Mouse (Mus musculus) ES-Bruce4 (cell line): ENCODE results near the gene Ppp4r4. TPM values are rescaled to one million over a fixed set of nuclear protein-coding genes. Genes with fewer than 3 reads are reported as not detected.
A peak's percentile ranks its signal among the peaks of the same experiment; 100 is the strongest.

Source experiments
- H3K27ac ChIP-seq: 2 replicates; pipeline ENCODE4 v1.5.1; 2012; ENCODE audit warnings: low read length, inconsistent platforms; ENCODE audit not compliant: insufficient read depth
- H3K27me3 ChIP-seq: 2 replicates; pipeline ENCODE4 v1.6.1; 2012; ENCODE audit warnings: mild to moderate bottlenecking, low read length, inconsistent platforms; ENCODE audit not compliant: control insufficient read depth, poor library complexity, insufficient read depth, severe bottlenecking
- H3K36me3 ChIP-seq: 2 replicates; pipeline ENCODE4 v1.6.1; 2012; ENCODE audit warnings: inconsistent platforms, mild to moderate bottlenecking, low read length, moderate library complexity; ENCODE audit not compliant: control insufficient read depth, poor library complexity, insufficient read depth, severe bottlenecking
- H3K4me1 ChIP-seq: one replicate; pipeline ENCODE4 v1.8.1; 2011; ENCODE audit warnings: low read length; ENCODE audit not compliant: control insufficient read depth, insufficient read depth
- H3K4me3 ChIP-seq: 2 replicates; pipeline ENCODE4 v1.5.1; 2011; ENCODE audit warnings: low read depth, mild to moderate bottlenecking, low read length
- H3K9ac ChIP-seq: 2 replicates; pipeline ENCODE4 v1.6.1; 2012; ENCODE audit warnings: low read depth, mild to moderate bottlenecking, inconsistent platforms; ENCODE audit not compliant: poor library complexity, severe bottlenecking
- H3K9me3 ChIP-seq: replicated peaks from 2 replicates; pipeline ENCODE4 v1.6.1; 2012; ENCODE audit warnings: mild to moderate bottlenecking, low read length, inconsistent platforms; ENCODE audit not compliant: control insufficient read depth, poor library complexity, insufficient read depth, severe bottlenecking
- CTCF ChIP-seq: IDR thresholded peaks from one replicate; pipeline ENCODE4 v1.8.1; 2011; ENCODE audit warnings: low read depth, low read length
- EP300 ChIP-seq: IDR thresholded peaks from 2 replicates; pipeline ENCODE4 v1.6.1; 2011; ENCODE audit warnings: low read depth, low read length; ENCODE audit not compliant: insufficient read depth
- POLR2A ChIP-seq: IDR thresholded peaks from one replicate; pipeline ENCODE4 v1.8.1; 2011; ENCODE audit warnings: low read length; ENCODE audit not compliant: insufficient read depth
- polyA plus RNA-seq: library from polyadenylated mRNA; stranded (reverse); fragments of >200 nt; gene quantifications from 2 replicates; pipeline ENCODE4 v1.2.4, GENCODE M21; 2011; ENCODE audit warnings: low read depth; ENCODE audit not compliant: missing spikeins, insufficient read depth, insufficient read length

Gene Ppp4r4
- polyA plus RNA-seq, 1 experiment, result 25.7 TPM

GRCm38 (mm10) chr12:103552506-103552905 is 20.4 kb downstream of the Ppp4r4 start:
- Histone ChIP-seq H3K27ac (no peak overlapping the region), H3K27me3 (no peaks in the 10 kb centered on the region), H3K9me3 (no peaks in the 10 kb centered on the region), H3K36me3 (no peaks in the 10 kb centered on the region), H3K4me1 (no peaks in the 10 kb centered on the region), H3K9ac (no peak overlapping the region), H3K4me3 (no peak overlapping the region)
- TF ChIP-seq CTCF, result no peak
- no peak for TF ChIP-seq EP300
- no peak for TF ChIP-seq POLR2A

GRCm38 (mm10) chr12:103553497-103553896 is 21.4 kb downstream of the Ppp4r4 start:
- H3K9ac ChIP-seq, result no peak overlapping the region
- H3K9me3 ChIP-seq, result no peaks in the 10 kb centered on the region
- no peak overlapping the region for H3K27ac ChIP-seq
- TF ChIP-seq EP300 (no peak), CTCF (peak; percentile 29), POLR2A (no peak)
- no peak overlapping the region for H3K4me3 ChIP-seq
- H3K27me3 ChIP-seq, result no peaks in the 10 kb centered on the region
- H3K4me1 ChIP-seq, result no peaks in the 10 kb centered on the region
- no peaks in the 10 kb centered on the region for H3K36me3 ChIP-seq

DNA sequence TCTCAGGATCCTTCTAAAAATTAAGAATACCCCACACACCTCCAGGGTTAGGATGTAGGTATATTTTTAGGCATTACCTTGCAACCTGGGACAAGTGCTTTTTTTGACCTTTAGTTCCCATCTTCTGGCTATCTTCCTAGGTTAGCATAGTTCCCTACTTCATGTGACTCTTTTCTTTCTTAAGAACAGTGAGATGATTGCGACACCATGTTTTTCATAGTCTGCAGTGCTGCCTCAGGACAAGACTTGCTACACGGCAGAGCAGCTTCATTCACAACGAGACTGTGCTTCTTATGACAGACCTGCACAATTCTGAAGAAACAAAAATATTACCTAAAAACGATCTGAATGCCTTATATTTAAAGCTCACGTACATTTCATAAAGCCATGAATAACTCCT is 24.8 kb downstream of the Ppp4r4 start:
- H3K4me3 ChIP-seq, result no peak overlapping the region
- no peaks in the 10 kb centered on the region for H3K9me3 ChIP-seq
- H3K27me3 ChIP-seq, result no peaks in the 10 kb centered on the region
- H3K27ac ChIP-seq, result no peak overlapping the region
- H3K9ac ChIP-seq, result no peak overlapping the region
- no peaks in the 10 kb centered on the region for H3K36me3 ChIP-seq
- TF ChIP-seq POLR2A, result no peak
- no peak for TF ChIP-seq CTCF
- no peak for TF ChIP-seq EP300
- no peaks in the 10 kb centered on the region for H3K4me1 ChIP-seq

GRCm38 (mm10) chr12:103564726-103565125 is 32.6 kb downstream of the Ppp4r4 start:
- no peak overlapping the region for H3K27ac ChIP-seq
- H3K4me1 ChIP-seq, result peaks cover 4% of the 10 kb centered on the region
- no peaks in the 10 kb centered on the region for H3K9me3 ChIP-seq
- no peak overlapping the region for H3K4me3 ChIP-seq
- H3K9ac ChIP-seq, result no peak overlapping the region
- H3K27me3 ChIP-seq, result no peaks in the 10 kb centered on the region
- TF ChIP-seq POLR2A (no peak), EP300 (no peak), CTCF (no peak)
- no peaks in the 10 kb centered on the region for H3K36me3 ChIP-seq

GRCm38 (mm10) chr12:103565151-103565550 is 33.1 kb downstream of the Ppp4r4 start:
- H3K27me3 ChIP-seq, result no peaks in the 10 kb centered on the region
- no peaks in the 10 kb centered on the region for H3K9me3 ChIP-seq
- H3K4me3 ChIP-seq, result no peak overlapping the region
- H3K36me3 ChIP-seq, result no peaks in the 10 kb centered on the region
- no peak overlapping the region for H3K9ac ChIP-seq
- peaks cover 4% of the 10 kb centered on the region for H3K4me1 ChIP-seq
- H3K27ac ChIP-seq, result peak overlapping the region; percentile 20; the same call in 1 of the 2 replicates
- no peak for TF ChIP-seq POLR2A
- TF ChIP-seq EP300, result no peak
- TF ChIP-seq CTCF, result no peak

DNA sequence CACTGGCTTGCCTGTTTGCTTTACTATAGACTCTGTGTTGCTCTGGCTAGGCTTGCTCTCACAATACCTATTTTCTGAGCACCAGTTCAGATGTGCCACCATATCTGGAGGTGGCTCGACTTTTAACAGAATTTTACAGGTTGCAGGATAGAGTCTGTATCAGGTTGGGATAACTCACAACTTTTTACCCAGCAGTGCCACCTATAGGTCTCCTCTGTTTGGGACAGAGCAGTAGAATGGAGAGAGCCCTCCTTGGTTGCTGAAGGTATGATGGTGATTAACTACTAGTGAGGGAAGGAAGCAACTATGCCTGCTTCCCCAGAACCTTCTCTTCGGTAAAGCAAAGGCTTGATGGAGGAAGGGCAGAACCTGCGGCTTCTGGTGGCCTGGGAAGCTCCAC is 35.0 kb downstream of the Ppp4r4 start:
- Histone ChIP-seq H3K4me1 (peaks cover 4% of the 10 kb centered on the region), H3K27ac (no peak overlapping the region), H3K27me3 (no peaks in the 10 kb centered on the region), H3K9me3 (no peaks in the 10 kb centered on the region), H3K4me3 (no peak overlapping the region), H3K36me3 (no peaks in the 10 kb centered on the region), H3K9ac (no peak overlapping the region)
- TF ChIP-seq POLR2A (no peak), EP300 (no peak), CTCF (no peak)
